In the genomic region with DNA sequence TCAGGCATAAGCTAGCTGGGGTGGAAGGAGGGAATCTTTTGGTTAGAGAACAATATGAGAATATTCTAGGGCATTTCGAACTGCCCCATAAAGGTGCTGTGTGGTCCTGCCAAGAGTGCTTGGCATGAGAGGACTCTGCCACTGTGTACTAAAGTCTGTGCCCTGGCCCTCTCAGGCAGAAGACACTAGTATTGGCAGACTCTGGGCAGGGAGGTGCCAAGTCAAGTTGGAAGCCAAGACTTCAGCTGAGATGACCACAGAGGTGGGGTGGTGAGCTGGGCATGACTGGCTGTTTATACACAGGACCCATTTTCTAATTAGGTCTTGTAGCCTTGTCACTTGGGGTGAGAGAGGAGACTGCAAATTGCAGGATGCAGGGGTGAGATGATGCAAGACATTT, we compare ENCODE assay signal across 16 mouse cellular contexts.
DNase-seq lines count a peak whose midpoint lies in the region; ATAC-seq and TF ChIP-seq lines count a peak whose summit lies in the region.
"Had no signal": no experiment of that assay in that cellular context is flagged by ENCODE, and none has a peak within 500 bp of the region (broad histone marks: within the 10 kb centered on the region; RNA-seq: fewer than 3 reads in every experiment).

No protein-coding gene starts in this region.

- ATAC-seq in hindbrain, postnatal 0 days, result peak; percentile 78; the same call in 1 of the 2 replicates
- ATAC-seq: intestine, embryonic 16.5 days had no signal

- H3K9me3 ChIP-seq in hindbrain, postnatal 0 days (ENCODE audit: low read length), result no peaks in the 10 kb centered on the region
- no peaks in the 10 kb centered on the region for H3K9me3 ChIP-seq in hindbrain, embryonic 10.5 days
- H3K9me3 ChIP-seq: embryonic facial prominence, embryonic 12.5 days; liver, embryonic 13.5 days; midbrain, embryonic 10.5 days had no signal

- no peak overlapping the region for H3K9ac ChIP-seq in hindbrain, postnatal 0 days (replicated peaks; ENCODE audit: low read length)
- H3K9ac ChIP-seq: embryonic facial prominence, embryonic 12.5 days; liver, embryonic 13.5 days had no signal

- no peaks in the 10 kb centered on the region for H3K27me3 ChIP-seq in hindbrain, postnatal 0 days (ENCODE audit: insufficient read depth, low read length)
- no peaks in the 10 kb centered on the region for H3K27me3 ChIP-seq in hindbrain, embryonic 10.5 days (ENCODE audit: insufficient read depth, poor library complexity, severe bottlenecking)
- no peaks in the 10 kb centered on the region for H3K27me3 ChIP-seq in cerebellum, adult 2 months (ENCODE audit: control insufficient read depth, insufficient read depth, low read length)
- H3K27me3 ChIP-seq: embryonic facial prominence, embryonic 12.5 days; liver, embryonic 13.5 days had no signal

- H3K36me3 ChIP-seq in hindbrain, postnatal 0 days (ENCODE audit: insufficient read depth, low read length), result no peaks in the 10 kb centered on the region
- no peaks in the 10 kb centered on the region for H3K36me3 ChIP-seq in hindbrain, embryonic 10.5 days
- H3K36me3 ChIP-seq: embryonic facial prominence, embryonic 12.5 days; liver, embryonic 13.5 days; midbrain, embryonic 10.5 days had no signal

- peak; percentile 60 for DNase-seq in hindbrain, postnatal 0 days (ENCODE audit: low spot score)
- DNase-seq in hindbrain, embryonic 10.5 days (ENCODE audit: low spot score), result no peak
- peak; percentile 81 for DNase-seq in left cerebral cortex, postnatal 4 days
- no peak for DNase-seq in left cerebral cortex, postnatal 10 days (ENCODE audit: extremely low spot score in 1 of 2, low spot score in 2 of 2)
- peak; percentile 86 to 89 for DNase-seq in cerebellum, adult 2 months
- peak; percentile 13 for DNase-seq in layer of hippocampus, adult 8-10 months (ENCODE audit: low spot score in 2 of 2)
- no peak for DNase-seq in urinary bladder, adult 18-20 months (ENCODE audit: low spot score in 2 of 2)
- DNase-seq in retina, embryonic 14.5 days (ENCODE audit: low spot score), result no peak
- DNase-seq: adrenal gland, postnatal 36 days; liver, embryonic 13.5 days; lung, postnatal 14 days; thymus, adult 2 months had no signal

- no peak overlapping the region for H3K4me3 ChIP-seq in hindbrain, postnatal 0 days (ENCODE audit: low read length)
- no peak overlapping the region for H3K4me3 ChIP-seq in hindbrain, embryonic 10.5 days
- H3K4me3 ChIP-seq in cerebellum, adult 2 months (replicated peaks; ENCODE audit: insufficient read depth, low read depth, low read length), result no peak overlapping the region
- H3K4me3 ChIP-seq: embryonic facial prominence, embryonic 12.5 days; liver, embryonic 13.5 days; midbrain, embryonic 10.5 days; myocyte had no signal

- TF ChIP-seq POLR2A in cerebellum, adult 2 months (IDR thresholded peaks at IDR 0.05; ENCODE audit: borderline replicate concordance, insufficient read depth, low read length), result no peak

- H3K4me2 ChIP-seq in hindbrain, postnatal 0 days (ENCODE audit: low read depth, low read length), result no peak overlapping the region
- H3K4me2 ChIP-seq: embryonic facial prominence, embryonic 12.5 days; liver, embryonic 13.5 days had no signal

- no peaks in the 10 kb centered on the region; the same call in 1 of the 2 replicates for H3K4me1 ChIP-seq in hindbrain, postnatal 0 days (ENCODE audit: insufficient read depth, low read length)
- no peaks in the 10 kb centered on the region for H3K4me1 ChIP-seq in hindbrain, embryonic 10.5 days (replicated peaks)
- peaks cover 10% of the 10 kb centered on the region for H3K4me1 ChIP-seq in cerebellum, adult 2 months (ENCODE audit: control insufficient read depth, insufficient read depth, low read length)
- H3K4me1 ChIP-seq: embryonic facial prominence, embryonic 12.5 days; liver, embryonic 13.5 days; midbrain, embryonic 10.5 days had no signal

- WGBS in hindbrain, postnatal 0 days, result 36% methylated on average over 1 of the region's 1 CpGs
- WGBS in hindbrain, embryonic 10.5 days, result 100% methylated on average over 1 of the region's 1 CpGs
- WGBS in cerebellum, adult 2 months, result 5% methylated on average over 1 of the region's 1 CpGs

- H3K27ac ChIP-seq in hindbrain, postnatal 0 days, result no peak overlapping the region
- no peak overlapping the region for H3K27ac ChIP-seq in hindbrain, embryonic 10.5 days
- H3K27ac ChIP-seq in cerebellum, adult 2 months (ENCODE audit: insufficient read depth, low read length), result no peak overlapping the region
- H3K27ac ChIP-seq: embryonic facial prominence, embryonic 12.5 days; liver, embryonic 13.5 days; midbrain, embryonic 10.5 days had no signal

- intact Hi-C loops in left cerebral cortex, postnatal 4 days (cut with DNase I), result no loop called here
- intact Hi-C loops in left cerebral cortex, postnatal 10 days (cut with DNase I), result no loop called here

- no peak for TF ChIP-seq CTCF in hindbrain, postnatal 0 days (IDR thresholded peaks at IDR 0.05; ENCODE audit: low read depth)
- TF ChIP-seq CTCF in cerebellum, adult 2 months (IDR thresholded peaks at IDR 0.05; ENCODE audit: borderline replicate concordance, insufficient read depth, low read depth, low read length), result no peak

Comparison
In these comparisons a context has a peak if more than half of its experiments do, and no peak if none do; other contexts are left out.
1. DNase-seq: peak in hindbrain, postnatal 0 days (single experiment), left cerebral cortex, postnatal 4 days (single experiment), cerebellum, adult 2 months (2 of 2) and layer of hippocampus, adult 8-10 months (2 of 2); none in hindbrain, embryonic 10.5 days (single experiment), left cerebral cortex, postnatal 10 days (0 of 2), urinary bladder, adult 18-20 months (0 of 2) and retina, embryonic 14.5 days (single experiment).